Comparison of ENCODE assay signal across 8 mouse cellular contexts in the genomic region with DNA sequence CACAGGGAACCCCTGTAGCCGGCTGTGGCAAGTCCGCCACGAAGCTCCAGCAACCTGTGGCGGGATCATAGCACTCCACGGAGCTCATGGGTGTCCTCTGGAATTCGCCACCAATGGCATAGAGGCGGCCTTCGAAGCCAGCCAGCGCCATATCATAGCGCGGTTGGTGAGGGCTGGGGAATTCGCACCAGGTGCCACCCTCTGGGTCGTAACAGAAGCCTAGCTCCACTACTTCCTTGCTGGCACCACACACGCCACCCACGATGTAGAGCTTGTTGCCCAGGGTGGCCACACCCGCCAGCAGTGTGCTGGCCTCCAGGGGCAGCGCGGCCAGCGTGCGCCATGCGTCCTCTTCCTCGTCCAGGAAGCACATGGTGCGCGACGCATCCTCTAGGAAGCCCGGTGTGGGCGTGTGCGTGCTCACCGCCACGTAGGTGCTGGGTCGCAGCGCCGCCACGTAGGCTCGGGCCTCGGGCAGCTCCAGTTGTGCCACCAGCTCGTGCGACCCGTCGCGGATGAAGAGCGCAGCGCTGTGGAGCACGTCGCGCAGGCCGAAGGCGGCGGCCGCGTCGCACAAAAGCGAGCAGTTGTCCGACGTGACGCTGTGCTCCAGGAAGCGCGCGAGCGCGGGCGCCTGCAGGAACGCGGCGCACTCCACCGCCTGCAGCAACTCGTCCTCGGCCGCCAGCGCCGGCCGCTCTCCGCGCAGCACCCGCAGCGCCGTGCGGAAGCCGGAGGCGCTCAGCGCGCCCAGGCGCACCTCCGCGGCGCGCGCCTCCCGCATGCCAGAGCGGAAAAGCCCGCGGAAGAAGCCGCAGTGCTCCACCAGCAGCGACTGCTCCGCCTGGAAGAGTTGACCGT. TPM values are rescaled to one million over a fixed set of nuclear protein-coding genes. Genes with fewer than 3 reads are reported as not detected.
DNase-seq lines count a peak whose midpoint lies in the region; ATAC-seq and TF ChIP-seq lines count a peak whose summit lies in the region.

No protein-coding gene starts in this region.

- no peak for ATAC-seq in lung, embryonic 14.5 days (ENCODE audit: insufficient read depth)
- ATAC-seq in hindbrain, embryonic 11.5 days (ENCODE audit: low FRiP score) = no peak
- ATAC-seq in liver, embryonic 15.5 days (ENCODE audit: insufficient read depth) = peak; percentile 40; the same call in 1 of the 2 replicates
- ATAC-seq in stomach, embryonic 16.5 days (ENCODE audit: insufficient read depth, low FRiP score) = peak; percentile 20; the same call in 1 of the 2 replicates

- peak; percentile 71 for DNase-seq in lung, embryonic 14.5 days
- DNase-seq in lung, adult 18-20 months = no peak
- DNase-seq in embryo, embryonic 11.5 days (ENCODE audit: low read depth, low spot score) = peak; percentile 16
- DNase-seq in hindbrain, embryonic 11.5 days (ENCODE audit: low spot score) = peak; percentile 57
- DNase-seq in layer of hippocampus, postnatal 36 days = no peak
- DNase-seq in gastrocnemius, postnatal 14 days = no peak

- intact Hi-C loops in gastrocnemius, postnatal 14 days (cut with DNase I; ENCODE audit: low total_unique reads) = loop anchor here (5.0 kb wide), 1 partner anchor 41 kb away; no protein-coding TSS in a partner anchor

- 0 out of 2 replicates have a peak overlapping the region, but pooled peaks have one; percentile 6 for H3K27ac ChIP-seq in lung, embryonic 14.5 days (ENCODE audit: low read depth)
- H3K27ac ChIP-seq in hindbrain, embryonic 11.5 days (ENCODE audit: low read depth, low read length) = no peak overlapping the region
- no peak overlapping the region for H3K27ac ChIP-seq in liver, embryonic 15.5 days (replicated peaks)
- H3K27ac ChIP-seq in stomach, embryonic 16.5 days (ENCODE audit: low read length) = no peak overlapping the region

- H3K4me3 ChIP-seq in lung, embryonic 14.5 days (ENCODE audit: low read depth, low read length) = peak overlapping the region; percentile 42
- H3K4me3 ChIP-seq in hindbrain, embryonic 11.5 days (ENCODE audit: low read depth, low read length) = peak overlapping the region; percentile 37
- H3K4me3 ChIP-seq in liver, embryonic 15.5 days (replicated peaks) = peak overlapping the region; percentile 38
- peak overlapping the region; percentile 50 for H3K4me3 ChIP-seq in stomach, embryonic 16.5 days (replicated peaks; ENCODE audit: low read length)

- H3K9me3 ChIP-seq in lung, embryonic 14.5 days (ENCODE audit: low read depth, low read length) = no peaks in the 10 kb centered on the region
- no peaks in the 10 kb centered on the region for H3K9me3 ChIP-seq in hindbrain, embryonic 11.5 days (ENCODE audit: control insufficient read depth, low read length)
- H3K9me3 ChIP-seq in liver, embryonic 15.5 days (replicated peaks) = no peaks in the 10 kb centered on the region
- H3K9me3 ChIP-seq in stomach, embryonic 16.5 days (replicated peaks; ENCODE audit: control insufficient read depth, low read length) = no peaks in the 10 kb centered on the region

- peaks cover 12% of the 10 kb centered on the region for H3K4me1 ChIP-seq in lung, embryonic 14.5 days (ENCODE audit: insufficient read depth)
- no peaks in the 10 kb centered on the region; the same call in 1 of the 2 replicates for H3K4me1 ChIP-seq in hindbrain, embryonic 11.5 days (replicated peaks; ENCODE audit: control insufficient read depth, insufficient read depth, low read length)
- H3K4me1 ChIP-seq in liver, embryonic 15.5 days (replicated peaks) = peaks cover 8% of the 10 kb centered on the region; the same call in 1 of the 2 replicates
- H3K4me1 ChIP-seq in stomach, embryonic 16.5 days (ENCODE audit: control insufficient read depth, insufficient read depth, low read length) = peaks cover 12% of the 10 kb centered on the region

- peak; percentile 21; the same call in 1 of the 2 replicates for TF ChIP-seq CTCF in lung, embryonic 14.5 days (IDR thresholded peaks at IDR 0.05; ENCODE audit: low read depth)

- peak overlapping the region; percentile 45 for H3K9ac ChIP-seq in lung, embryonic 14.5 days
- H3K9ac ChIP-seq in hindbrain, embryonic 11.5 days (ENCODE audit: low read depth, low read length) = 0 out of 2 replicates have a peak overlapping the region, but pooled peaks have one; percentile 23
- H3K9ac ChIP-seq in liver, embryonic 15.5 days = no peak overlapping the region
- peak overlapping the region; percentile 70 for H3K9ac ChIP-seq in stomach, embryonic 16.5 days (ENCODE audit: low read length)

- no peaks in the 10 kb centered on the region for H3K36me3 ChIP-seq in lung, embryonic 14.5 days (ENCODE audit: insufficient read depth)
- H3K36me3 ChIP-seq in hindbrain, embryonic 11.5 days (ENCODE audit: control insufficient read depth, insufficient read depth, low read length) = no peaks in the 10 kb centered on the region
- H3K36me3 ChIP-seq in liver, embryonic 15.5 days (replicated peaks) = no peaks in the 10 kb centered on the region
- no peaks in the 10 kb centered on the region for H3K36me3 ChIP-seq in stomach, embryonic 16.5 days (ENCODE audit: control insufficient read depth, insufficient read depth, low read length)

- H3K27me3 ChIP-seq in lung, embryonic 14.5 days (ENCODE audit: insufficient read depth, low read length) = peaks cover 24% of the 10 kb centered on the region
- H3K27me3 ChIP-seq in hindbrain, embryonic 11.5 days (ENCODE audit: control insufficient read depth, insufficient read depth, low read length) = peaks cover 31% of the 10 kb centered on the region
- peaks cover 68% of the 10 kb centered on the region for H3K27me3 ChIP-seq in liver, embryonic 15.5 days
- peaks cover 40% of the 10 kb centered on the region for H3K27me3 ChIP-seq in stomach, embryonic 16.5 days (ENCODE audit: control insufficient read depth, insufficient read depth, low read length)

- whole genome bisulfite sequencing in lung, embryonic 14.5 days = 15% methylated on average over 96 of the region's 96 CpGs
- WGBS in hindbrain, embryonic 11.5 days = 23% methylated on average over 71 of the region's 96 CpGs
- WGBS in liver, embryonic 15.5 days (ENCODE audit: insufficient replicate concordance) = 13% methylated on average over 96 of the region's 96 CpGs
- 14% methylated on average over 96 of the region's 96 CpGs for WGBS in stomach, embryonic 16.5 days

- H3K4me2 ChIP-seq in lung, embryonic 14.5 days = peak overlapping the region; percentile 72
- peak overlapping the region; percentile 47 for H3K4me2 ChIP-seq in hindbrain, embryonic 11.5 days (replicated peaks; ENCODE audit: low read depth, low read length)
- H3K4me2 ChIP-seq in liver, embryonic 15.5 days = peak overlapping the region; percentile 60
- H3K4me2 ChIP-seq in stomach, embryonic 16.5 days (ENCODE audit: low read depth, low read length) = peak overlapping the region; percentile 65

RNA-seq across cellular contexts. Expression of a gene that starts 0.5 kb away (rescaled TPM):
- 4.2 and 4.5 TPM in 2 replicates for polyA plus RNA-seq in lung, embryonic 14.5 days (2014; fragmentation: Nextera tagmentation; extraction: Ambion mirVana)
- 0.54 TPM in 1 of 2 replicates, not detected in the other for polyA plus RNA-seq in hindbrain, embryonic 11.5 days (2014; fragmentation: Nextera tagmentation; extraction: Ambion mirVana)
- polyA plus RNA-seq in liver, embryonic 15.5 days (2015; fragmentation: Nextera tagmentation; extraction: Ambion mirVana) = 0.18 and 0.24 TPM in 2 replicates
- 0.97 and 1.3 TPM in 2 replicates for polyA plus RNA-seq in stomach, embryonic 16.5 days (2015; fragmentation: Nextera tagmentation; extraction: Ambion mirVana)
- total RNA-seq in layer of hippocampus, postnatal 36 days (2021) = under 1 TPM; 0.22 to 0.25 TPM
- total RNA-seq in gastrocnemius, postnatal 14 days (2021) = 10 to 100 TPM in 1 of 2 experiments, 1 to 10 TPM in 1; 5.5 to 10.2 TPM

RNA-seq across cellular contexts. Expression of a gene that starts 7.3 kb away (rescaled TPM):
- 48.8 TPM in 2 replicates for polyA plus RNA-seq in lung, embryonic 14.5 days (2014; fragmentation: Nextera tagmentation; extraction: Ambion mirVana)
- polyA plus RNA-seq in hindbrain, embryonic 11.5 days (2014; fragmentation: Nextera tagmentation; extraction: Ambion mirVana) = 6.0 and 6.9 TPM in 2 replicates
- 0.10 and 0.23 TPM in 2 replicates for polyA plus RNA-seq in liver, embryonic 15.5 days (2015; fragmentation: Nextera tagmentation; extraction: Ambion mirVana)
- 7.6 TPM in 2 replicates for polyA plus RNA-seq in stomach, embryonic 16.5 days (2015; fragmentation: Nextera tagmentation; extraction: Ambion mirVana)
- 1 to 10 TPM; 3.3 to 3.7 TPM for total RNA-seq in layer of hippocampus, postnatal 36 days (2021)
- total RNA-seq in gastrocnemius, postnatal 14 days (2021) = 1 to 10 TPM; 6.7 to 7.7 TPM

RNA-seq across cellular contexts. Expression of a gene that starts 30.1 kb away (rescaled TPM):
- polyA plus RNA-seq in lung, embryonic 14.5 days (2014; fragmentation: Nextera tagmentation; extraction: Ambion mirVana) = 0.24 and 0.61 TPM in 2 replicates
- polyA plus RNA-seq in hindbrain, embryonic 11.5 days (2014; fragmentation: Nextera tagmentation; extraction: Ambion mirVana) = 0.17 and 1.6 TPM in 2 replicates
- 0.09 TPM in 1 of 2 replicates, not detected in the other for polyA plus RNA-seq in liver, embryonic 15.5 days (2015; fragmentation: Nextera tagmentation; extraction: Ambion mirVana)
- polyA plus RNA-seq in stomach, embryonic 16.5 days (2015; fragmentation: Nextera tagmentation; extraction: Ambion mirVana) = 0.40 TPM in 1 of 2 replicates, not detected in the other
- 1 to 10 TPM; 3.5 to 4.9 TPM for total RNA-seq in layer of hippocampus, postnatal 36 days (2021)
- total RNA-seq in gastrocnemius, postnatal 14 days (2021) = under 1 TPM; 0.14 to 0.38 TPM

RNA-seq across cellular contexts. Expression of a gene that starts 31.8 kb away (rescaled TPM):
- polyA plus RNA-seq in lung, embryonic 14.5 days (2014; fragmentation: Nextera tagmentation; extraction: Ambion mirVana) = not detected in 2 replicates
- polyA plus RNA-seq in hindbrain, embryonic 11.5 days (2014; fragmentation: Nextera tagmentation; extraction: Ambion mirVana) = not detected in 2 replicates
- polyA plus RNA-seq in liver, embryonic 15.5 days (2015; fragmentation: Nextera tagmentation; extraction: Ambion mirVana) = 0.17 TPM in 1 of 2 replicates, not detected in the other
- polyA plus RNA-seq in stomach, embryonic 16.5 days (2015; fragmentation: Nextera tagmentation; extraction: Ambion mirVana) = 0.69 and 1.7 TPM in 2 replicates
- total RNA-seq in layer of hippocampus, postnatal 36 days (2021) = not detected
- not detected for total RNA-seq in gastrocnemius, postnatal 14 days (2021)

RNA-seq across cellular contexts. Expression of a gene that starts 44.6 kb away (rescaled TPM):
- polyA plus RNA-seq in lung, embryonic 14.5 days (2014; fragmentation: Nextera tagmentation; extraction: Ambion mirVana) = 19.4 and 21.2 TPM in 2 replicates
- polyA plus RNA-seq in hindbrain, embryonic 11.5 days (2014; fragmentation: Nextera tagmentation; extraction: Ambion mirVana) = 19.7 and 20.8 TPM in 2 replicates
- 6.2 and 6.7 TPM in 2 replicates for polyA plus RNA-seq in liver, embryonic 15.5 days (2015; fragmentation: Nextera tagmentation; extraction: Ambion mirVana)
- polyA plus RNA-seq in stomach, embryonic 16.5 days (2015; fragmentation: Nextera tagmentation; extraction: Ambion mirVana) = 18.8 and 21.9 TPM in 2 replicates
- 10 to 100 TPM; 17.9 to 20.2 TPM for total RNA-seq in layer of hippocampus, postnatal 36 days (2021)
- total RNA-seq in gastrocnemius, postnatal 14 days (2021) = 1 to 10 TPM; 4.7 to 5.9 TPM

Comparison
In these comparisons a context has a peak if more than half of its experiments do, and no peak if none do; other contexts are left out.
1. DNase-seq: peak in lung, embryonic 14.5 days (single experiment), embryo, embryonic 11.5 days (single experiment) and hindbrain, embryonic 11.5 days (single experiment); none in lung, adult 18-20 months (0 of 2), layer of hippocampus, postnatal 36 days (0 of 2) and gastrocnemius, postnatal 14 days (single experiment).
2. ATAC-seq: peak in liver, embryonic 15.5 days (single experiment) and stomach, embryonic 16.5 days (single experiment); none in lung, embryonic 14.5 days (single experiment) and hindbrain, embryonic 11.5 days (single experiment).
3. Peak in every context shown above with its lines, with median percentiles within 50 percentile points of each other: H3K4me2 ChIP-seq and H3K4me3 ChIP-seq.